In the genomic region with DNA sequence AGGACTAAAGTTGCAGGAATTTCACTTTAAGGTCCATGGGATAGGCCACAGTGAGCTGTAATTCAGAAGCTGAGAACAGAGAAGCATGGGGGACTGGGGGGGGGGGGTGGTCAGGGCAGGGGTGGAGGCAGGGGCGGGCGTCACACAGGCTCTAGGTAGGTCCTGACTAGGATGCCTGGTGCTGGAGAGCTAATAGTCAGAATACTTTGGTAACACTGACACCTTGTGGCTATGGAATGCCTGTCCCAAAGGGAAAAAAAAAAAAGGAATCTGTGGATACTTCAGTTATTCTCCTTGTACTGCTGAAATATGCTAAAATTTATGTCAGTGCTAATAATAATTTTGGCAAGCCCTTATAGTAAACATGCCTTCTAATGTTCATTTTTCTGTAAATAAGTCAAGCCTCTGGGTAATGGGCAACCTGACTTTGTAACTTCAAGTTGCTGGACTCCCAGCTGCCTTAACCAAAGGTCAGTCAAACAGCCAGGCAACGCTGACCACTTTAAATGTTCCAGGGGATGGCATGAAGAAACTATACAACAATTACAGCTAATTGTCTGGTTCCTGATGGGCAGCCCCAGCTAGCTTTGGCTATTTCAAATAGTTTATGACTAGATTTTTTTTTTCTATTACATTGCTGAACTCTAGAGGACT, we compare ENCODE assay signal across 9 mouse cellular contexts. TPM values are rescaled to one million over a fixed set of nuclear protein-coding genes. Genes with fewer than 3 reads are reported as not detected.
DNase-seq lines count a peak whose midpoint lies in the region; ATAC-seq lines count a peak whose summit lies in the region.
"Had no signal": no experiment of that assay in that cellular context is flagged by ENCODE, and none has a peak within 500 bp of the region (broad histone marks: within the 10 kb centered on the region; RNA-seq: fewer than 3 reads in every experiment).

No protein-coding gene starts in this region.

- DNase-seq in thymus, postnatal 0 days (ENCODE audit: low spot score) = peak; percentile 13
- DNase-seq in thymus, postnatal 36 days = no peak
- DNase-seq in embryonic facial prominence, embryonic 10.5 days (ENCODE audit: low spot score) = peak; percentile 27
- DNase-seq in urinary bladder, postnatal 25 days (ENCODE audit: low spot score) = no peak
- no peak for DNase-seq in urinary bladder, adult 18-20 months (ENCODE audit: low spot score in 2 of 2)

- peaks cover 20% of the 10 kb centered on the region for H3K4me1 ChIP-seq in embryonic facial prominence, embryonic 10.5 days
- no peaks in the 10 kb centered on the region for H3K4me1 ChIP-seq in intestine, embryonic 15.5 days (replicated peaks)

- H3K4me3 ChIP-seq in embryonic facial prominence, embryonic 10.5 days = no peak overlapping the region
- no peak overlapping the region for H3K4me3 ChIP-seq in intestine, embryonic 15.5 days (replicated peaks)
- H3K4me3 ChIP-seq: erythroblast, embryonic 14.5 days; myocyte had no signal

- H3K36me3 ChIP-seq in embryonic facial prominence, embryonic 10.5 days (replicated peaks) = peaks cover 40% of the 10 kb centered on the region
- peaks cover 5% of the 10 kb centered on the region; the same call in 1 of the 2 replicates for H3K36me3 ChIP-seq in intestine, embryonic 15.5 days

- no peaks in the 10 kb centered on the region for H3K27me3 ChIP-seq in embryonic facial prominence, embryonic 10.5 days (replicated peaks; ENCODE audit: low read depth, poor library complexity, severe bottlenecking)
- H3K27me3 ChIP-seq in intestine, embryonic 15.5 days (replicated peaks) = no peaks in the 10 kb centered on the region

- no peak overlapping the region for H3K27ac ChIP-seq in embryonic facial prominence, embryonic 10.5 days (replicated peaks)
- H3K27ac ChIP-seq in intestine, embryonic 15.5 days = no peak overlapping the region

- peak; percentile 57 for ATAC-seq in intestine, embryonic 15.5 days
- peak; percentile 83 for ATAC-seq in megakaryocyte, adult 5-6 weeks (ENCODE audit: poor library complexity, severe bottlenecking)

- no peak overlapping the region for H3K4me2 ChIP-seq in intestine, embryonic 15.5 days (replicated peaks)

- WGBS in embryonic facial prominence, embryonic 10.5 days = 25% methylated on average over 3 of the region's 3 CpGs
- WGBS in intestine, embryonic 15.5 days = 43% methylated on average over 3 of the region's 3 CpGs

- H3K9ac ChIP-seq in intestine, embryonic 15.5 days = no peak overlapping the region

- H3K9me3 ChIP-seq in embryonic facial prominence, embryonic 10.5 days = no peaks in the 10 kb centered on the region
- no peaks in the 10 kb centered on the region for H3K9me3 ChIP-seq in intestine, embryonic 15.5 days

RNA-seq across cellular contexts. Expression of gene Dcps, which starts 9.6 kb away (rescaled TPM):
- polyA plus RNA-seq in thymus, postnatal 0 days (2015; fragmentation: Nextera tagmentation; extraction: Ambion mirVana) = 64.3 and 69.3 TPM in 2 replicates
- 93.5 and 95.6 TPM in 2 replicates for polyA plus RNA-seq in embryonic facial prominence, embryonic 10.5 days (2016; fragmentation: Nextera tagmentation; extraction: Ambion mirVana)
- 86.1 and 87.1 TPM in 2 replicates for polyA plus RNA-seq in intestine, embryonic 15.5 days (2015; fragmentation: Nextera tagmentation; extraction: Ambion mirVana)
- 32.2 and 41.6 TPM in 2 replicates for total RNA-seq in megakaryocyte, adult 5-6 weeks (2015)
- total RNA-seq in megakaryocyte, adult 5-6 weeks (2017) = 33.7 and 38.0 TPM in 2 replicates

RNA-seq across cellular contexts. Expression of gene Srpr, which starts 33.7 kb away (rescaled TPM):
- polyA plus RNA-seq in thymus, postnatal 0 days (2015; fragmentation: Nextera tagmentation; extraction: Ambion mirVana) = 93.5 and 101 TPM in 2 replicates
- 84.6 and 86.8 TPM in 2 replicates for polyA plus RNA-seq in embryonic facial prominence, embryonic 10.5 days (2016; fragmentation: Nextera tagmentation; extraction: Ambion mirVana)
- 135 and 137 TPM in 2 replicates for polyA plus RNA-seq in intestine, embryonic 15.5 days (2015; fragmentation: Nextera tagmentation; extraction: Ambion mirVana)
- 54.9 and 56.3 TPM in 2 replicates for total RNA-seq in megakaryocyte, adult 5-6 weeks (2015)
- total RNA-seq in megakaryocyte, adult 5-6 weeks (2017) = 42.6 and 72.8 TPM in 2 replicates

RNA-seq across cellular contexts. Expression of gene Tirap, which starts 33.8 kb away (rescaled TPM):
- 2.9 and 3.1 TPM in 2 replicates for polyA plus RNA-seq in thymus, postnatal 0 days (2015; fragmentation: Nextera tagmentation; extraction: Ambion mirVana)
- polyA plus RNA-seq in embryonic facial prominence, embryonic 10.5 days (2016; fragmentation: Nextera tagmentation; extraction: Ambion mirVana) = 20.3 and 21.8 TPM in 2 replicates
- polyA plus RNA-seq in intestine, embryonic 15.5 days (2015; fragmentation: Nextera tagmentation; extraction: Ambion mirVana) = 13.2 and 13.9 TPM in 2 replicates
- total RNA-seq in megakaryocyte, adult 5-6 weeks (2015) = 11.1 and 12.8 TPM in 2 replicates
- total RNA-seq in megakaryocyte, adult 5-6 weeks (2017) = 17.5 and 20.2 TPM in 2 replicates

RNA-seq across cellular contexts. Expression of gene Foxred1, which starts 44.6 kb away (rescaled TPM):
- 28.7 and 35.7 TPM in 2 replicates for polyA plus RNA-seq in thymus, postnatal 0 days (2015; fragmentation: Nextera tagmentation; extraction: Ambion mirVana)
- polyA plus RNA-seq in embryonic facial prominence, embryonic 10.5 days (2016; fragmentation: Nextera tagmentation; extraction: Ambion mirVana) = 51.4 and 57.5 TPM in 2 replicates
- polyA plus RNA-seq in intestine, embryonic 15.5 days (2015; fragmentation: Nextera tagmentation; extraction: Ambion mirVana) = 42.0 and 42.4 TPM in 2 replicates
- 9.7 and 11.2 TPM in 2 replicates for total RNA-seq in megakaryocyte, adult 5-6 weeks (2015)
- 26.9 and 28.5 TPM in 2 replicates for total RNA-seq in megakaryocyte, adult 5-6 weeks (2017)

RNA-seq across cellular contexts. Expression of gene St3gal4, which starts 47.2 kb away (rescaled TPM):
- polyA plus RNA-seq in thymus, postnatal 0 days (2015; fragmentation: Nextera tagmentation; extraction: Ambion mirVana) = 15.2 and 15.5 TPM in 2 replicates
- polyA plus RNA-seq in embryonic facial prominence, embryonic 10.5 days (2016; fragmentation: Nextera tagmentation; extraction: Ambion mirVana) = 18.2 and 18.7 TPM in 2 replicates
- 146 and 161 TPM in 2 replicates for polyA plus RNA-seq in intestine, embryonic 15.5 days (2015; fragmentation: Nextera tagmentation; extraction: Ambion mirVana)
- 53.1 and 53.4 TPM in 2 replicates for total RNA-seq in megakaryocyte, adult 5-6 weeks (2015)
- total RNA-seq in megakaryocyte, adult 5-6 weeks (2017) = 49.6 and 57.4 TPM in 2 replicates

Comparison
In these comparisons a context has a peak if more than half of its experiments do, and no peak if none do; other contexts are left out.
1. DNase-seq: peak in thymus, postnatal 0 days (single experiment) and embryonic facial prominence, embryonic 10.5 days (single experiment); none in thymus, postnatal 36 days (0 of 2), urinary bladder, postnatal 25 days (single experiment) and urinary bladder, adult 18-20 months (0 of 2).